Mouse (Mus musculus): ENCODE data around the gene Ttll9.

The Ttll9 gene

DNA sequence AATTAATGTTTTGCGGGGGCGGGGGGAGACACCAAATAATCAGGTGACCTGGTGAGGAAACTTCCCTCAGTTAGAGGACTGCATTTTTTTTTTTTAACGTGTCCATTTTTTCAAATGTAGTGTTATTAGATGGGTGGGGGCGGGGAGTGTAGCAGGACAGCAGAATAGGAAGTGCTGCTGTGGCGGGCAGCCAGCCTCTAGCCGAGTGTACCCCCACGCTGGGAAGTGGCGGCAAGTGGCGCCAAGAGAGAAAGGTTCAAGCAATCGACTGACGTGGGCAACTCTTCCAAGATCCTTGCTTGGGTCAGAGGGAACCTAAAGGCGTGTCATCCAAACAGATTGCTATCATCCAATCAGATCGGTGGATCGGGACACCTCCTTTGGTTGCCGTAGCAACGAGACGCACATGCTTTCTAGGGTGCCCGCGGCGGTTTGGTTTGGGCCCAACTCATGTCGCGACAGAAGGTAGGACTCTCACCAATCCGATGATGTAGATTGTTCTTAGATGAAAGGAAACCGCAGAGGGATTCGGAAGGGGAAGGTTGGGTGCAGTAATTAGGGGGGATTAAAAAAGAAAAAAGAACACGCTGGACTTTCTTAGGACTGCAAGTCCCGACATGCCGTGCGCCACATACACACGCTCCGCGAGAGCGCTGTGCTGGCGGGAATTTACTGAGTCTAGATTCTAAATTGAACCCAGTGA lies at the start of gene Ttll9:
Ttll9 (plus strand) TSS at position 395 of the 703 bp plus-strand sequence.
- peak; percentile 21 for DNase-seq

DNA sequence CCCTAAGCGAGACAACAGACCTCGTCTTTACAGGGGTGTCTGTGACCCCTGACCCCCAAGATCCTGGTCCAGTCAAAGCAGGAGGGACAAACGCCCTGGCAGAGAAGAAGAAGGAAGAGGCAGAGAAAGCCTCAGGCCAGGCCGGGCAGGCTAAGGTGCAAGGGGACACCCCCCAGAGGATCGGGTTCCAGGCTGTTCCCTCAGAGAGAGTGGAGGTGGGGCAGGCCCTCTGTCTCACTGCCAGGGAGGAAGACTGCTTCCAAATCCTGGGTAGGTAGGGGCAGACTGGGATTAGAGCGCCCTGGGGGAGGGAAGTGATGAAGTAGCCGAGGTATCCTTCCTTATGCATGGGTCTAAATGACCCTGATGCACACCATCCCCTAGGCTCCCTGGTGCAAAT lies 48.8 kb upstream of the Ttll9 start:
- DNase-seq = no peak

DNA sequence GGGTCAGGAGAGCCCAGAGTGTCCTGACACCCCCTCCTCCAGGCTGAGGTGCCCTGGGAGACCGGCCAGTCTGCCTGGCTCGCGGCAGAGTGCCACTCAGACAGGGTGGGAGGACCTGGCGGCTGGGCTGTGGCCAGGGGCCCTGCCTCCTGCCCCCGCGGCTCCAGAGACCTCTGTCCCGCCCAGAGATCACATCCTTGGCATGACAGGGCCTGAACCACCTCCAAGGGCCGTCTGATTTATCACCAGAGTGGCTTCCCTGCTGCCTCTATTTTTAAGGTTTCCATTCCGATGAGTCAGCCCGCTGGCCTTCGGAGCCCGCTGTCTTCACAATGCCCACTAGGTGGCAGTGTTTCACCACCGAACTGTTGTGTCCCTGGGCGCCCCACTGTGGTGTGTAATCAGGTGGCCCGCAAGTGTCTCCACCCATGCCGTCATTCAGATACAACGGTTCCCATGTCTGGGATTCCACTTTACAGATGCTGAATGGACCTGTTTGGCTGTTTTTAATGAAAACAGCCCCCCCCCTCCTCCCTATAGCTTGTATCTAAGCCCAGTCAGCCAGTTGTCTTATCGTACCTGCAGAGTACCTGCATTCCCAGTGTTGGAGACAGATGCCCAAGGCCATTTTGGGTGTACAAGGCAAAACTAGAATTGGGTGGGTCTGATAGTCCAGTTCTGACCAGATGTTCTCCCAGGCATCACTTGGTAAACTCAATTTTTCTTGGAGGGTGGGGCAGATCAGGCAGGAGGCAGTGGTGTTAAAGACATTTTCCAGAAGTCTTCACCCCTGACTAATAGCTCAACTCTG lies 47.8 kb upstream of the Ttll9 start:
- DNase-seq = peak; percentile 79

DNA sequence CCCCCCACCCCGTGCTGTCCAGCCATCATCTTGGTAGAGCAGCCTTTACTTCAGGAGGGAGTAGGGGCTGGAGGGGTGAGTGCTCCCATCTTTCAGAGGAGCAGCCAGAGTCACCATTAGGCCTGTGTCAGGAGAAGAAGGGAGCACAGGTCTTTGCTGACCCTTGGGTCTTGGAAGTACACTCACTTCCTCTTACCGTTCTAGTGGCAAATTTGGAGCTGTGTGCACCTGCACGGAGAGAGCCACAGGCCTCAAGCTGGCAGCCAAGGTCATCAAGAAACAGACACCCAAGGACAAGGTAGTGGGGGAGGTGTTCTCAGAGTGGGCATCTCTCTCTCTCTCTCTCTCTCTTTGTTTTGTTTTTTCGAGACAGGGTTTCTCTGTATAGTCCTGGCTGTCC lies 46.8 kb upstream of the Ttll9 start:
- DNase-seq = no peak

DNA sequence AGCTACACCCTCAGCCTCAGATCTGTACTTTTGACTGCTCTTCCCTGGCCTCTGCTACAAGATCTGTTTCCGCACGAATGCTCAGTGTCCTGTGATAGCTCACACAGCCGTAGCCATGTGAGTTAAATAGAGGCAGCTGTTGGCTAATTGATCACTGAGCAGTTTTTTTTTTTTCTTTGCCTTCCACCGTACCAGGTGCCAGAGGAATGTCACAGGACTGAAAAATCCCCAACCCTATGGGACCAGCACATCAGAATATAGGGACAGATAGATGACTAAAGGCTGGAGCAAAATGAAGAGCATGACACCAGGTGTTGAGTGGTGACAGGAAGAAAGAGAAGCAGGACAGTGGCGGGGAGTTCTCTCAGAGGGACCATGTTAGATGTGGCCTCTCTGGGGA lies 46.2 kb upstream of the Ttll9 start:
- no peak for DNase-seq

DNA sequence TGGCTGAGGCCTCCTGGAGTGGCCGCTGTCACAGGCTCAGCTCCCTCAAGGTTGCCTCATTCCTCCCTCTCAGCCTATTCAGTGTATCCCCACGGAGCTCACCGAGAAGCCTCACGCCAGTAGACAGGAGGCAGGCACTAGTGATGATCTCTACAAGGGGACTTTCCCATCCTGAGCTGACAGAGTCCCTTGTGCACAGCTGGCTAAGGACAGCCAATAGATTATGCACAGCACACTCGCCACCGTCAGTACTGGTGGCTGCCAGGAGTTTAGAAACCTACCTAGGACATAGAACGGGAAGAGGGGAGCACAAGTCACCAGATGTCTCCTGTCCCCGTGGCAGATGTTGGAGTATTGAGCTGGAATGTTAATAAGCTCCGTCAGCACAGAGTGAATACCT lies 44.6 kb upstream of the Ttll9 start:
- DNase-seq = no peak

DNA sequence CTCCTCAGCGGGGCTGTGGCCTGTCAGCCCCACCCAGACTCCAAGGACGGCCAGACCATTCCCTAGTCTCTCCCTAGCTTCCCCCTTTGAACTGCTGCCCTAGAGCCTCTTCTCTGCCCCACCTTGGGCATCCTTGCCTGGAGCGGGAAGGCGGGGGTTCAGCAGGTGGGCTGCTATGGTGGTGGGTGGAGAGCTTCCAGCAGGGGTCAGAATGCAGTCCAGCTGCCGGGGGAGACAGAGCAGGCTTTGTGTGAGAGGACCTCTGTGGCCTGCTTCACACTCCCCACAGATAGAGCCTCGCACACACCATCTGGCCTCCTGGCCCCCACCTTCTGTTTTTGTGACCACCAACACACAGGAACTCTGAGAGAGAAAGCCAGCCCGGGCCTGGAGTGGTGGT lies 39.9 kb upstream of the Ttll9 start:
- DNase-seq = no peak

DNA sequence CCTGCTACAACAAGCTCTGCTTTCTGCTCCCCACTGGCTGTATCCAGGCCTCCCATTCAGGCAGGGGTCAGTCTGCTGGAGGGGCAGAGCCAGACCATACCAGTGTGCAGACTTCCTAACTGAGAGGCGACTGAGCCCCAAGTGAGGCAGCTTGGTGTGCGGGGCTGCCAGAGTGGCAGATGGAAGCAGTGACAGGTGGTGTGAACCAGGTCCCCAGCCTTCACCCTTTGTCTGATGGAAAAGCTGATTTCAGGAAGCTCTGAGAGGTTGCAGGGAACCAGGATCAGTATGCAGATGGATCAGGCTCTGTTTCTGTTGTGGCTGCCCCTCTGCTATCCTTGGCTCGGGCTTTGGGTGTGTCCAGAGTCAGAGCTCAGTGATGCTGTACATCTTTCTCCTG lies 38.7 kb upstream of the Ttll9 start:
- no peak for DNase-seq

DNA sequence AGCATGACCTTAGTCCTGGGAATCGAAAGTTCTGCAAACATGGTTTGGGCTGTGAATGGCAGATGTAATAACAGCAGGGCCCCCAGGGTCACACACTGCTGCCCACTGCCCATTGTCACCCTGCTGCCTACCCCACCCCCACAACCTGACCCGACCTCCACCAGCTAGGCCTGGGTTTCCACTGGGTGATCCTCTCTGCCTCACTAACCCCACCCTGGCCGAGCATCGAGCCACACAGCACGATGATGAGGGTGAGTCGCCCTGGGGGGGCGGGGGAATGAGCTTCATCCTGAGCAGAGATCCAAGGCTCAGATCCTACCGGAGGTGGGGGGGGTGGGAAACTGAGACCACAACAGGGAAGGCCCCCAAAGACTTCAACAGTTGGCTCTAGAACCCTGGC lies 38.2 kb upstream of the Ttll9 start:
- DNase-seq = no peak

DNA sequence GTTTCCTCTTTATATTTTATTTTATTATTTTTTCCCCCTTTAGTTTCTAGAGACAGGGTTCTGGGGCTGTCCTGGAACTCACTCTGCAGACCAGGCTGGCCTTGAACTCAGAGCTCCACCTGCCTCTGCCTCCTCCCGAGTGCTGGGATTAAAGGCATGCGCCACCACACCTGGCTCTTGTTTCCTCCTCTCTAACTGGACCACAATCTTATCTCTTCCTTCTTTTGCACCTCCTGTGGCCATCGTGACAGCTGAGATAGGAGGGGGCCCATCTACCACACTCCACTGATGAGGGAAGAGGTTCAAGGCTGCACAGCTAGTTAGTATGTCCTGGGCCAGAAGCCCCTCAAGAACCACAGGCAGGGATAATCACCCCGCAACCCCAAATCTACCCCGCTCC lies 37.7 kb upstream of the Ttll9 start:
- DNase-seq = no peak

DNA sequence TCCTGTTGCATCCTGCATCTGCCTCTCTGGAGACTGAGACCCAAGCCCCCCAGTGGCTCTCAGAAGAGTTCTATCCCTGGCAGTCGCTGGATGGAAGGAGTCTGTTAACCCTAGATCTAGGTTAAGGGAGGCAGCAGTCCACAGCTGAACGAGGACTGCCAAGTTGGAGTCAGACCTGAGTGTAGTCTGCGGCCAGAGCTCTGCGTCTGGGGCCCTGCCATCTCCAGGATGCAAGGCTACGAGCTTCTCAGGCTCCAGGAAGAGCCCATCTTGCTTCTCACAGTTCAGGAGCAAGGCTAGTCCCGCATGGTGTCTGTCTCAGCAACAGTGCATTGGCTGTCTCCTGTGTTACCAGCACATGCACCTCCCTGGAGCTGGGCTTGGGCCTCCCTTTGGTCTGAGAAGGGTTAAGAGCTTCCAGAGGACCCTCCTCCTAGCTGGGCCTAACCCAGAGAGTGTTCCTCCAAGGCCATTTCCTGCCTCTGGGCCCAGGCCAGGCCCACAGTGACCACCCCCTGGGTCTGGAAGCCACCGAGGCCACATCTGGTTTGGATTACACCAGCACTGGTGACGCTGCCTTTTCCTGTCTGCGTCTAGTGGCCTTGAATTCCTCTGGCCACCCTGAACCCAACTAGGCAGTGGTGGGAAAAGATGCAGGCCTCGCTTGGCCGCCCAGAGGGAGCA lies 37.0 kb upstream of the Ttll9 start:
- no peak for DNase-seq

DNA sequence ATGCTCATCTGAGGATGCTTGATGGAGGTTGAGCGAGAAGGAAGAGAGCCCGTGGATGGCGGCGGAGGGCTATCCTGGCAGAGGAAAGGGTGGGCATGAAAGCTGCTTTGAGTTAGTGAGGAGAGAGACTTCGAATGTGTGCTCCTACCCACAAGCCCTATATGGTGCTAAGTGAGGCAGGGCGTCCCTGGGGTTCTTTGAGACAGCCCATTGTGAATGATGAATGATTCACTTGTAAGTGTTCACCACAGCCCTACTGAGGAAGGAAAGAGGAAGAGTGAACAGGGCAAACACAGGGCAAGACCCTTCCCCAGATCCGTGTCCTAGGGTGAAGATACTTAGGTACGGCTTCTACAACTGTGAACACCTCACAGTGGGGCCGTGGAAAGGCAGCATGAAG lies 35.4 kb upstream of the Ttll9 start:
- no peak for DNase-seq

DNA sequence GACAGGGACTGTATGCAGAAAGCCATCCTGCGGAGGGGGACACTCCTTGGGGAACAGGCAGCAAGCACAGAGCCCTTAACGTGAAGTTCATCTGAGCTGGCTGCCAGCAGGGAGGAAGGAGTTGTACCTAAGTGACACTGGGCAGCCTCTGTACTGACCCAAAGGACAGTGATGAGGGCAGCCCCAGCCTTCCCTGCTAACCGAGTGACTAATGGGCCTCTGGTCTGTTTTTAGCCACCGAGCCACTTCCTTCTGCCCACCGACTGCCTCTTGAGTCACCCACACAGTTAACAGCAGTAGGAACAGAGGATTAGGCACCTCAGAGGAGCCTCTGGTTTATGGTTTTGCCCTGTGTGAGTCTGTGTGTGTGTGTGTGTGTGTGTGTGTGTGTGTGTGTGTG lies 34.9 kb upstream of the Ttll9 start:
- no peak for DNase-seq

DNA sequence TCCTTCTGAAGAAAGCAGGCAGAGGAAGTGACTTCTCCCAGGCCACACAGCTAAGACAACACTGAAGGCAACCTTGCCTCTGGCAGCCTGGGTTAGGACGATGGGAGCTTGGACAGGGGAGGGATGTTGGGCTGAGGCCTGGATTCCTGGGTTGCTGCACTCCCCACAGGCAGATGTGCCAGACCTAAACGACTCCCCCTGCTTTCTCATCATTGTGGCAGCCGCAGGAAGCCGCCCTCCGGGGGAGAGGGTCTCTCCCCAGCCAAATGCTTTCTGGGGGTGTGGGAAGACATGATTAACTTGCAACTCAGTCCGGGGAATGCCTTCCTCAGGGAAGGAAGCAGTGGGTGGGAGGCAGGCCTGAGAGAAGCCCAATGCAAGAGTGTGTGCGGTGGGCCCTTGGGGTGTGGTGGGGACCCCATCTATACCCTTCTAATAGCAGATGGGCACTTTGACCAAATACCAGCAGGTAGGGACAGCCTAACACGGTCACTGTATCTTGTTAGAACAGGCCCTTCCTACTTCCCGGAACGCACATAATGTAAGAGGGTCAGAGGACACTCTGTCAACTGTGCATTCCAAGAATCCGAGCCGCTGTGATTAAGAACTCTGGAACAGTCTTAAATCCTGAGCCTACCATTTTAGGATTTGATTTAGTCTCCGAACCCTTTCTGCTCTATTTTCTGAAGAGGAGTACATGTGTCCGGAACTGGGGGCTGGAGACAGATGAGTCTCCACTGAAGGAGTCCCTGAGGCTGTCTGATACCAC lies 33.9 kb upstream of the Ttll9 start:
- no peak for DNase-seq

DNA sequence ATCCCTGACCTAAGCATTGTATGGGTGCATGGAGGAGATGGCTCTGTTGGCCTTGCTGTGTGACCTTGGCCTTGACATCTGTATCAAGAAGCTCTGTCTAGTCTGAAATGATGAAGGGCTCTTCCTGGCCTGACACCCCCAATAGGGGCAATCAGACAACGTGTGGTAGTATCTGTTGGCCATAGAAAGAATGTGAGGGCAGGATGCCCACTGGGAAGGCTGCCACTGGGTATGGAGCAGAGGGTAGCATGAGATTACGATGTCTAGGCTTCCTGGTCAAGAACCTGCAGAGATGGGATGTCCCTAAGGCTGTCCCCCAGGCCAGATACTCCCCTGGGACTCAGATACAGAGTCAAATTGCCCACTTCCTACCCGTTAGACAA lies 33.3 kb upstream of the Ttll9 start:
- DNase-seq = no peak

DNA sequence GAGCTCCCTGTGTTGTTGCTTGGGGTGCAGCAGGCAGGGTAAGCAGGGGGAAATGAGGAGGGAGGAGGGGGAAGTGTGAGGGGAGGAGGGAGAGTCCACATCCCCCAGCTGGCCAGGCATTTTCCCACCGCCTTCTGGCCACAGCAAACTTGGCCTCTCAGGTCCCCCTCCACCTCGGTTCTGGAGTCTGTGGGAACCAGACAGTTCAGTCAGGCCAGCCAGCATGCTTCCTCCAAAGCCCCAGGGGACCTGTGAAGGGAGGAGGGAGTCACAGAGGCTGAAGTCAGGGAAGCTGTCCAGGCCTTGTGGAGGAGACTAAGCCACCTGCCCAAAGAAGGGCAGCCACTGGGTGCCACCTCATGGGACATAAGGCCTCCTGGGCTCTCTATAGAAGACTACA lies 32.0 kb upstream of the Ttll9 start:
- DNase-seq = no peak

DNA sequence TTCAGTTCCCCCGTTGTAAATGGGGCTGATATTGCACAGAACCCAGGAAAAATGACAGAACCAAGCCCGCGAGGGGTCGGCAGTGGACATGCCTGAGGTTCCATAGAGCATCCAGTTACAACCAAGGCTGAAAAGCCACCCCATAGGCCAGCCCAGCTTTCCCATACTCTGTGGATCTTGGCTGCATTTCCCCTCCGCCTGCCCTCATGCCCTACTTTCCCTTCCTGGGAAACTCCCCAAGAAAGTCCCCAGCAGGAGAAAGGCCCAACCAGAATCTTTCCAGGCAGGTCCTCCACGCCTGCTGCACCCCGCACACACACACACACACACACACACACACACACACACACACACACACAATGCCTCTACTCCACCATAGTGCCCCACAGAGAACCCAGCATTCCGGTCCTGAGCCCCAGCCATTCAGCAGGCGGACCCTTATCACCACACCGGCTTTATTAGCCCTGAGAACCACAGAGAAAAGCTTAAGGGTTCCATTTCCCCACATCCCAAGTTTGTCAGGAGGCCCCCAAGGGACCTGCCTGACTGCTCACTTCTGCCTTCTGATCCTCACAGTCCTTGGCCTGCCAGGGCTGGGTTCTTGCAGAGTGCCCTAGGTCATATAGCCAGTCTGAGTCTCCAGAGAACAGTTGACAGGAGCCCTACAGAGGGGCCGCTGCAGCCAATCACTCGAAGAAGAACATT lies 30.7 kb upstream of the Ttll9 start:
- no peak for DNase-seq

DNA sequence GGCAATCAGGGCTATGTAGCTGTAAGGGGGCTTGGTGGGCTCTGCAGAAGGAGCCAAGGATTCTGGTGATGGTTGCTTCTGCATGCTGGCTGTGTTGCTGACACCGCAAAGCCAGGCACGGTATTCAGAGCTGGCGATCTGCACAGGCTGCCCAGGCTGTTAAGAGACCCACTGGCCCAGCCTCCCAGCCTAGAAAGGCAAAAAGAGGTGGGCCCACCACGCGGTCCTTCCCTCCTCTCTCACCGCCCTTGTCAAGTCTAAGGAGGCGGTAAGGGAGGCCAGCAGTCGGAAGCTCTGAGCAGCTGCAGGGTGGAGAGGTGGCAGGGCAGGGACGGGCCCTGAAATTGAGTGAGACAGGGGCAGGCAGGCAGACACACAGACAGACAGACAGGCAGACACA lies 29.2 kb upstream of the Ttll9 start, which contains the start of gene Foxs1:
Foxs1 (minus strand) TSS at position 161 of the 400 bp plus-strand sequence.
- DNase-seq = no peak

DNA sequence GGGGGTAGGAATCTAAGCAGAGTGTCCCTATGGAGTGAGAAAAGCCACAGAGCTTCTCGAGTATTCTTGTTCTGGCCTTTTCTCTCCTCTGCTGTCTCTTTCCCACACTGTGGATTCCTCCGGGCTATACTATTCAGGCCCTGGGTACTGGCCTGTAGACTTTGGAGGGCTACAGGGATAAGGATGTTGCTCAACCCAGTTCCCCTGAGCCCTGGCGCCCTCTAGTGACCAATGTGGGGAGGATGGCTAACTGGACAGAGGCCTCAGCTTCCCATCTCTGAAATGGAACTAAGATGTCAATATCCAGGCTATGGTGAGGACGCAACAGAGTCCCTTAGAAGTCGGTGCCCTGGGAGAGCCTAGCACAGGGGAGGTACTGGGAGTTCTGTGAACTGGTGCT lies 28.7 kb upstream of the Ttll9 start:
- DNase-seq = peak; percentile 43

DNA sequence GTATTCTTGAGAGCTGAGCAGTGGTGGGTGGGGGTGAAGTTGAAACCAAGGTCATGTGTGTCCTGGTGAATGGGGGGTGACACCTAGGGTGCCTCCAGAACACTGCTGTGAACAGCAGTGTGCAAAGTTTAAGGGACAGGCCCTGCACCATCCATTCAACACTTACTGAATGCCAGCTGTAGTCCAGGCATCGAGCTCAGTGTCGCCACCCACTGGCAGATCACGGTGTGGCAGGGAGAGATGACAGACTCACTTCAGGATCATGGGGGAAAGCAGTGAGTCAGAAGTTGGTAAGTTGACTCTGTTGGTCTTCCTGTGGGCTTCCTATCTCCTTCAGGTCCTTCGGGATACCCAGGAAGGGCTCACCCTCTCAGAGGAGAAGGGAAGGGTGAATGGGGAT lies 22.4 kb upstream of the Ttll9 start:
- peak; percentile 55 for DNase-seq

DNA sequence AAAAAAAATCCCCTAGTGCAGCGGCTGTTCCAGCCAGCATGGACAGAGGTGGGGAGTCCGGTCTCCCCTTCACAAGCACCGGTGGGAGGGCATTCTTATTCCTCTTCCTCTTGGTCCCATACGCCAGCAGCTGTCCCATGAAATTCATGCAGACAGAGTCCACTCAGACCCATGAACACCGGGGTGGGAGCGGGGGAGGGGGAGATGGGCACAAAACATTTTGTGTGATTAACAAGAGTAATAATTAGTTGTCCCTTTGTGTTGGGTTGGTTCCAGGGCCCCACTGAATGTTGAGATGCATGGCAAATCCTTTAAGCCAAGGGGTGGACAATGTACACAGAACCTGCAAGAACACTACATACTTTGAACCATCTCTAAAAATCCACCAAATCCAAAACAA lies 21.2 kb upstream of the Ttll9 start:
- DNase-seq = no peak

DNA sequence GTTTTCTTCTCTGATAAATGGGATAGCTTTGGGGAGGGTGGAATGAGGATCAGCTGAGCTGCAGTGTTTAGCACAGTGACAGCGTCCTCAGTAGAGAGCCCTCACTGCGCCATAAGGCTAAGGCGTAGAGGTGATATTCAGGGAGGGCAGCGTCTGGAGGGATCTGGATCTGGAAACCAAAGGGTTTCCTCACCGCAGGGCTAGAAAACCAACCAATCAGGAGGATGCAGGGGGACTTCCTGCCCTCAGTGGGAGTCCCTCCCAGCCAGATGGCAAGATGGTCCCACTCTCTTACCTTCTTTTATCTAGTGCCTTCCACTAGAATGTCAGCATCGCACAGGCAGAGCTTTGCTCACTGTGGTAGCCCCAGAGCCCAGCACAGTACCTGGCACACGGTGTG lies 20.5 kb upstream of the Ttll9 start:
- DNase-seq = peak; percentile 9
